9 mouse cellular contexts compared by ENCODE assay signal in the genomic region with DNA sequence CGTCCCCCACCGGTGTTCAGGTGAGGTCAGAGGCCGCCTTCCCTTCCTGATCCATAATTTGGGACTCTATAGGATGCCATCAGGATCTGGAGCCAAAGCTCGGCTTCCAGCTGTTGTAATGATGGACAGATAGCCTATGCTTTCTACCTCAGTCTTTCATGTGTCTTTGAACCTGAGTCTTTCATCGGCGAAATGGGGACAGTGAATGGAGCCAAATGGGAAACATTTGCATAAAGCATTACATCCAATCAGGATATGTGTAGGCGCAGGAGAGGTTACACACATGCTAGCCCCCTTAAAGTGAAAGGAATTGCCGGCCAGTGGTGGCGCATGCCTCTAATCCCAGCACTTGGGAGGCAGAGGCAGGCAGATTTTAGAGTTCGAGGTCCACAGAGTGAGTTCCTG. TPM values are rescaled to one million over a fixed set of nuclear protein-coding genes. Genes with fewer than 3 reads are reported as not detected.
DNase-seq lines count a peak whose midpoint lies in the region; ATAC-seq and TF ChIP-seq lines count a peak whose summit lies in the region.
"Had no signal": no experiment of that assay in that cellular context is flagged by ENCODE, and none has a peak within 500 bp of the region (broad histone marks: within the 10 kb centered on the region; RNA-seq: fewer than 3 reads in every experiment).

No protein-coding gene starts in this region.

- TF ChIP-seq POLR2A in cerebellum, adult 2 months (IDR thresholded peaks at IDR 0.05; ENCODE audit: borderline replicate concordance, insufficient read depth, low read length), result no peak

- WGBS in cerebellum, adult 2 months, result 1% methylated on average over 10 of the region's 10 CpGs
- 1% methylated on average over 10 of the region's 10 CpGs for WGBS in hindbrain, embryonic 14.5 days
- 2% methylated on average over 10 of the region's 10 CpGs for WGBS in macrophage (ENCODE audit: missing documents)

- H3K79me2 ChIP-seq in macrophage (ENCODE audit: inconsistent target), result peaks cover 17% of the 10 kb centered on the region; the same call in 1 of the 2 replicates

- peak overlapping the region; percentile 98 for H3K4me3 ChIP-seq in cerebellum, adult 2 months (replicated peaks; ENCODE audit: insufficient read depth, low read depth, low read length)
- peak overlapping the region; percentile 64 for H3K4me3 ChIP-seq in hindbrain, embryonic 14.5 days (replicated peaks; ENCODE audit: low read length)
- H3K4me3 ChIP-seq in macrophage (ENCODE audit: inconsistent target), result peak overlapping the region; percentile 88

- peak overlapping the region; percentile 77 for H3K9ac ChIP-seq in hindbrain, embryonic 14.5 days

- no peak for TF ChIP-seq CTCF in cerebellum, adult 2 months (IDR thresholded peaks at IDR 0.05; ENCODE audit: borderline replicate concordance, insufficient read depth, low read depth, low read length)

- DNase-seq in cerebellum, adult 2 months, result no peak
- DNase-seq in cerebellum, postnatal 36 days, result no peak
- DNase-seq in thymus, postnatal 14 days, result peak; percentile 25
- DNase-seq in thymus, postnatal 25 days, result no peak
- peak; percentile 59 for DNase-seq in hindbrain, embryonic 14.5 days (ENCODE audit: low spot score)
- DNase-seq in urinary bladder, postnatal 10 days (ENCODE audit: low spot score), result no peak
- no peak for DNase-seq in natural killer cell, adult 2 months (ENCODE audit: low spot score in 2 of 2)

- peak; percentile 56 for ATAC-seq in hindbrain, embryonic 14.5 days (ENCODE audit: low FRiP score)

- peaks cover 57% of the 10 kb centered on the region for H3K36me3 ChIP-seq in hindbrain, embryonic 14.5 days (replicated peaks; ENCODE audit: control insufficient read depth, insufficient read depth)
- H3K36me3 ChIP-seq in macrophage (ENCODE audit: inconsistent target), result peaks cover 41% of the 10 kb centered on the region

- H3K27me3 ChIP-seq in cerebellum, adult 2 months (ENCODE audit: control insufficient read depth, insufficient read depth, low read length), result no peaks in the 10 kb centered on the region
- no peaks in the 10 kb centered on the region for H3K27me3 ChIP-seq in hindbrain, embryonic 14.5 days (ENCODE audit: control insufficient read depth, insufficient read depth, low read length)

- no peaks in the 10 kb centered on the region for H3K9me3 ChIP-seq in hindbrain, embryonic 14.5 days (ENCODE audit: control insufficient read depth, low read length)

- H3K27ac ChIP-seq in cerebellum, adult 2 months (ENCODE audit: insufficient read depth, low read length), result peak overlapping the region; percentile 86
- peak overlapping the region; percentile 94 for H3K27ac ChIP-seq in hindbrain, embryonic 14.5 days
- H3K27ac ChIP-seq in macrophage, result peak overlapping the region; percentile 49

- H3K4me2 ChIP-seq in hindbrain, embryonic 14.5 days (replicated peaks), result peak overlapping the region; percentile 60

- peaks cover 20% of the 10 kb centered on the region for H3K4me1 ChIP-seq in cerebellum, adult 2 months (ENCODE audit: control insufficient read depth, insufficient read depth, low read length)
- peaks cover 13% of the 10 kb centered on the region; the same call in 1 of the 2 replicates for H3K4me1 ChIP-seq in hindbrain, embryonic 14.5 days (replicated peaks; ENCODE audit: control insufficient read depth, insufficient read depth, low read length)

RNA-seq across cellular contexts. Expression of a gene that starts 0.7 kb away (rescaled TPM):
- polyA plus RNA-seq in cerebellum, adult 2 months (2012; rRNA removed), result 19.4 and 20.0 TPM in 2 replicates
- 25.7 and 26.7 TPM in 2 replicates for polyA plus RNA-seq in hindbrain, embryonic 14.5 days (2014; fragmentation: Nextera tagmentation; extraction: Ambion mirVana)
- total RNA-seq in macrophage (2018; cell fraction: chromatin; rRNA removed), result 1 to 10 TPM in 12 of 26 experiments, under 1 TPM in 12, not detected in 2; 0.36 to 3.9 (median 1.0) TPM
- total RNA-seq in macrophage (2018; cell fraction: cytosol; rRNA removed), result 1 to 10 TPM; 1.9 to 7.7 (median 5.5) TPM
- total RNA-seq in macrophage (2018; cell fraction: nucleus; rRNA removed), result 1 to 10 TPM in 22 of 26 experiments, under 1 TPM in 4; 0.60 to 5.6 (median 1.8) TPM
- polyA plus RNA-seq in macrophage (2018), result 4.8 to 5.4 TPM (median 5.2 TPM) in 3 replicates

RNA-seq across cellular contexts. Expression of a gene that starts 5.2 kb away (rescaled TPM):
- 0.25 and 0.30 TPM in 2 replicates for polyA plus RNA-seq in cerebellum, adult 2 months (2012; rRNA removed)
- not detected in 2 replicates for polyA plus RNA-seq in hindbrain, embryonic 14.5 days (2014; fragmentation: Nextera tagmentation; extraction: Ambion mirVana)
- total RNA-seq in macrophage (2018; cell fraction: chromatin; rRNA removed), result 100 to 1,000 TPM in 3 of 26 experiments, 10 to 100 TPM in 23; 11.3 to 125 (median 43.8) TPM
- total RNA-seq in macrophage (2018; cell fraction: cytosol; rRNA removed), result 1 to 10 TPM in 4 of 26 experiments, under 1 TPM in 17, not detected in 5; 0.17 to 2.9 (median 0.62) TPM
- total RNA-seq in macrophage (2018; cell fraction: nucleus; rRNA removed), result 10 to 100 TPM in 14 of 26 experiments, 1 to 10 TPM in 12; 2.0 to 75.9 (median 11.1) TPM
- polyA plus RNA-seq in macrophage (2018), result 0.80 TPM in 1 of 3 replicates, not detected in the others
- total RNA-seq: left cerebral cortex, postnatal 25 days had no signal

RNA-seq across cellular contexts. Expression of a gene that starts 9.5 kb away (rescaled TPM):
- polyA plus RNA-seq in cerebellum, adult 2 months (2012; rRNA removed), result 177 and 191 TPM in 2 replicates
- 85.9 and 89.6 TPM in 2 replicates for polyA plus RNA-seq in hindbrain, embryonic 14.5 days (2014; fragmentation: Nextera tagmentation; extraction: Ambion mirVana)
- total RNA-seq in macrophage (2018; cell fraction: chromatin; rRNA removed), result 1,000 to 10,000 TPM in 5 of 26 experiments, 100 to 1,000 TPM in 21; 231 to 1,612 (median 642) TPM
- total RNA-seq in macrophage (2018; cell fraction: cytosol; rRNA removed), result 1,000 to 10,000 TPM in 19 of 26 experiments, 100 to 1,000 TPM in 7; 818 to 1,776 (median 1,127) TPM
- total RNA-seq in macrophage (2018; cell fraction: nucleus; rRNA removed), result 1,000 to 10,000 TPM in 20 of 26 experiments, 100 to 1,000 TPM in 6; 377 to 1,961 (median 1,176) TPM
- polyA plus RNA-seq in macrophage (2018), result 1,416 to 1,739 TPM (median 1,652 TPM) in 3 replicates

RNA-seq across cellular contexts. Expression of a gene that starts 10.1 kb away (rescaled TPM):
- polyA plus RNA-seq in cerebellum, adult 2 months (2012; rRNA removed), result 6.1 and 6.3 TPM in 2 replicates
- polyA plus RNA-seq in hindbrain, embryonic 14.5 days (2014; fragmentation: Nextera tagmentation; extraction: Ambion mirVana), result 5.8 and 7.9 TPM in 2 replicates
- 100 to 1,000 TPM in 1 of 26 experiments, 10 to 100 TPM in 25; 16.9 to 102 (median 59.3) TPM for total RNA-seq in macrophage (2018; cell fraction: chromatin; rRNA removed)
- 10 to 100 TPM in 11 of 26 experiments, 1 to 10 TPM in 15; 4.2 to 22.3 (median 8.9) TPM for total RNA-seq in macrophage (2018; cell fraction: cytosol; rRNA removed)
- total RNA-seq in macrophage (2018; cell fraction: nucleus; rRNA removed), result 10 to 100 TPM; 11.4 to 90.2 (median 33.1) TPM
- 3.9 to 17.8 TPM (median 7.7 TPM) in 3 replicates for polyA plus RNA-seq in macrophage (2018)

RNA-seq across cellular contexts. Expression of a gene that starts 18.3 kb away (rescaled TPM):
- 7.6 and 8.1 TPM in 2 replicates for polyA plus RNA-seq in cerebellum, adult 2 months (2012; rRNA removed)
- 16.4 and 17.0 TPM in 2 replicates for polyA plus RNA-seq in hindbrain, embryonic 14.5 days (2014; fragmentation: Nextera tagmentation; extraction: Ambion mirVana)
- total RNA-seq in macrophage (2018; cell fraction: chromatin; rRNA removed), result 1 to 10 TPM in 22 of 26 experiments, under 1 TPM in 4; 0.50 to 7.0 (median 3.2) TPM
- 1 to 10 TPM in 22 of 26 experiments, under 1 TPM in 4; 0.65 to 4.2 (median 2.9) TPM for total RNA-seq in macrophage (2018; cell fraction: cytosol; rRNA removed)
- total RNA-seq in macrophage (2018; cell fraction: nucleus; rRNA removed), result 1 to 10 TPM in 25 of 26 experiments, under 1 TPM in 1; 0.78 to 7.5 (median 2.9) TPM
- polyA plus RNA-seq in macrophage (2018), result 3.3 to 3.6 TPM (median 3.4 TPM) in 3 replicates

Comparison
In these comparisons a context has a peak if more than half of its experiments do, and no peak if none do; other contexts are left out.
1. DNase-seq: peak in thymus, postnatal 14 days (single experiment) and hindbrain, embryonic 14.5 days (single experiment); none in cerebellum, adult 2 months (0 of 2), cerebellum, postnatal 36 days (0 of 2), thymus, postnatal 25 days (single experiment), urinary bladder, postnatal 10 days (single experiment) and natural killer cell, adult 2 months (0 of 2).
2. Peak in every context shown above with its lines, with median percentiles within 50 percentile points of each other: H3K27ac ChIP-seq and H3K4me3 ChIP-seq.